Mouse (Mus musculus): ENCODE data around the gene Mcoln3.

GRCm38 (mm10) chr3:146090988-146091657 is 26.1 kb upstream of the Mcoln3 start:
- TF ChIP-seq CTCF (conservative IDR thresholded peaks at IDR 0.05; ENCODE audit: insufficient read depth, insufficient read length, low read depth, low read length) (no peak), POLR2A (IDR thresholded peaks at IDR 0.05; ENCODE audit: low read depth, low read length) (no peak)
